Comparison of ENCODE assay signal across 16 mouse cellular contexts in the genomic region with DNA sequence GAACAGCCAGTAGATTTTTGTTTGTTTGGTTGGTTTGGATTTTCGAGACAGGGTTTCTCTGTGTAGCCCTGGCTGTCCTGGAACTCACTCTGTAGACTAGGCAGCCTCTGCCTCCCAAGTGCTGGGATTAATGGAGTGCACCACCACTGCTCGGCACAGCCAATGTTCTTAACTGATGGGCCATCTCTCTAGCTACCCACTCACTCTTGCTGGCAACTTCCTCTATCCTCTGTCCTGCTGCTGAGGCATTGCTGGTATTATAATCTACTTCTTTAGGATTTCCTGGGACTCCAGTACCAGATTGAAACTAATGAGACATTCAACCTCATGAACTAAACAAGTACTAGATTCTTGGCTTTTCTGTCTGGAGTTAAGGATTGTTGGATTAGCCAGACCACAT.
"Had no signal": no experiment of that assay in that cellular context is flagged by ENCODE, and none has a peak within 500 bp of the region (broad histone marks: within the 10 kb centered on the region; RNA-seq: fewer than 3 reads in every experiment).

No protein-coding gene starts in this region.

- H3K9ac ChIP-seq: embryonic facial prominence, embryonic 12.5 days; embryonic facial prominence, embryonic 13.5 days; embryonic facial prominence, embryonic 15.5 days; forebrain, embryonic 12.5 days; forebrain, embryonic 13.5 days; forebrain, embryonic 15.5 days; forebrain, postnatal 0 days had no signal

- DNase-seq: cerebellum, adult 9-11 months; forebrain, postnatal 0 days; gastrocnemius, postnatal 36 days; heart, adult 11 months had no signal

- H3K27me3 ChIP-seq: embryonic facial prominence, embryonic 12.5 days; embryonic facial prominence, embryonic 13.5 days; embryonic facial prominence, embryonic 15.5 days; forebrain, embryonic 12.5 days; forebrain, embryonic 13.5 days; forebrain, embryonic 15.5 days had no signal

- H3K4me1 ChIP-seq: embryonic facial prominence, embryonic 10.5 days; embryonic facial prominence, embryonic 12.5 days; embryonic facial prominence, embryonic 13.5 days; embryonic facial prominence, embryonic 15.5 days; forebrain, embryonic 10.5 days; forebrain, embryonic 13.5 days; heart, embryonic 10.5 days had no signal

- H3K36me3 ChIP-seq: embryonic facial prominence, embryonic 10.5 days; embryonic facial prominence, embryonic 12.5 days; embryonic facial prominence, embryonic 13.5 days; embryonic facial prominence, embryonic 15.5 days; forebrain, embryonic 10.5 days; forebrain, embryonic 12.5 days; forebrain, embryonic 15.5 days; heart, embryonic 10.5 days had no signal

- H3K9me3 ChIP-seq: embryonic facial prominence, embryonic 10.5 days; embryonic facial prominence, embryonic 12.5 days; embryonic facial prominence, embryonic 13.5 days; embryonic facial prominence, embryonic 15.5 days; forebrain, embryonic 10.5 days; forebrain, embryonic 12.5 days; forebrain, embryonic 13.5 days; forebrain, embryonic 15.5 days; heart, embryonic 10.5 days had no signal

- H3K27ac ChIP-seq: embryonic facial prominence, embryonic 10.5 days; embryonic facial prominence, embryonic 12.5 days; embryonic facial prominence, embryonic 13.5 days; embryonic facial prominence, embryonic 15.5 days; forebrain, embryonic 10.5 days; forebrain, embryonic 12.5 days; forebrain, embryonic 13.5 days; forebrain, embryonic 15.5 days; gastrocnemius, adult 2 months; heart, adult 2 months; heart, embryonic 10.5 days had no signal

- H3K4me3 ChIP-seq: embryonic facial prominence, embryonic 10.5 days; embryonic facial prominence, embryonic 12.5 days; embryonic facial prominence, embryonic 13.5 days; embryonic facial prominence, embryonic 15.5 days; erythroblast, embryonic 14.5 days; forebrain, embryonic 10.5 days; forebrain, embryonic 12.5 days; forebrain, embryonic 13.5 days; forebrain, embryonic 15.5 days; gastrocnemius, adult 2 months; heart, adult 2 months; heart, embryonic 10.5 days had no signal
